Mouse (Mus musculus) olfactory bulb, adult 2 months (tissue): ENCODE measurements around the gene Klhl29. TPM values are rescaled to one million over a fixed set of nuclear protein-coding genes. Genes with fewer than 3 reads are reported as not detected.
A peak's percentile ranks its signal among the peaks of the same experiment; 100 is the strongest.

Source experiments
- H3K27ac ChIP-seq: fragments of 200-500 bp; 2 replicates; pipeline ENCODE4 v1.5.1; 2012; ENCODE audit warnings: low read depth, low read length; ENCODE audit not compliant: insufficient read depth
- H3K4me1 ChIP-seq: fragments of 200-500 bp; 2 replicates; pipeline ENCODE4 v1.6.1; 2012; ENCODE audit warnings: low read length; ENCODE audit not compliant: control insufficient read depth, insufficient read depth
- H3K4me3 ChIP-seq: fragments of 200-500 bp; 2 replicates; pipeline ENCODE4 v1.5.1; 2012; ENCODE audit warnings: mild to moderate bottlenecking, low read depth, low read length, moderate library complexity; ENCODE audit not compliant: insufficient read depth
- CTCF ChIP-seq: fragments of 200-500 bp; IDR thresholded peaks from 2 replicates; pipeline ENCODE4 v1.5.1; 2012; ENCODE audit warnings: low read depth, mild to moderate bottlenecking, low read length, moderate library complexity; ENCODE audit not compliant: insufficient read depth
- POLR2A ChIP-seq: fragments of 200-500 bp; IDR thresholded peaks from 2 replicates; pipeline ENCODE4 v1.6.1; 2012; ENCODE audit warnings: mild to moderate bottlenecking, low read depth, low read length, moderate library complexity; ENCODE audit not compliant: insufficient read depth
- WGBS: fragments of 180-500 bp; shearing (Covaris S2); methylation state at CpG from one replicate; pipeline ENCODE4 v1.1.7; 2018; 5-methylcytosine and 5-hydroxymethylcytosine counted together
- polyA plus RNA-seq: library from polyadenylated mRNA; stranded (reverse); fragments of >200 nt; gene quantifications from 2 replicates; pipeline ENCODE4 v1.2.4, GENCODE M21; 2012; ENCODE audit warnings: low replicate concordance; ENCODE audit not compliant: missing spikeins, insufficient read depth, insufficient read length

The Klhl29 gene
- polyA plus RNA-seq, 1 experiment: not detected

DNA sequence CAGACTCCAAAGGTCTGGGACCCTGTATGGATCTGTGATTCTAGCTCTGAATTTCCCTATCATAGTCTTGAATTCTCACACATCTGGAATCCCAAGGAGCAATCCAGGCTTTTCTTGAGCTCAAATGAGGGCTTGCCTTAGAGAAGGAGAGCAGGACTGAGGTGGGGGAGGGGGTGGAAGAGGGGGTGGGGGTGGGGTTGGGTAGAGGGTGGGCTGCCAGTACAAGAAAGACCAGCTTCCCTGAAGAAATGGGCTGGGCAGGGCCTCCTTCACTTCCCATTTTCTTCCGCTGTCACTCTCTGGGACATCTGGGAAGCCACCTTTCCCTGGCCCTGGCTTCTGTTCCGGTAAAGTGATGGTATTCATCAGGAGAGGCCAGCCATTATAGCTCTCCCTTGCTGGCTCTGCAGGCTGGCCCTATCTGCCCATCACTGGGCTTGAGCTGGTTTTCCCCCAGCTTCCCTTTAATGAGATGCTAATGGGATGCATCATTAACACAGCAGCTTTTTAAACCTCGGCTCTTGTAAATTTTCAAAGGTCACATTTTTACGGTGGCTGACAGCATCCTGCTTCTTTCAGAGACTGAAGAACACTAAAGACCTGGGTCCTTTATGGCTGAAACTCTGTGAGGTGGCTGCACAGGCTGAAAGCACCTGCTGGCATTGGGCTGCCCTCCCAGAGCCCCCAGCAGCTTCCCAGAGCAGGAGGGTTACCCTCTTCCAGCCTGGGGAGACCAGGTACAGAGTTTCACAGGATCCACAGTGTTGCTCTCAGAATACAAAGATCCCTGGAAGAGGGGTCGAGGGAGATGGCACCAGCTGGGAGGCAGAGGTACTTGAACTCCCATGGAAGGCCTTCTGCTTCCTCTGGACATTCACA lies 231.3 kb downstream of the Klhl29 start:
- H3K27ac ChIP-seq: no peak overlapping the region
- 35% methylated on average over 5 of the region's 5 CpGs for WGBS
- no peak overlapping the region for H3K4me3 ChIP-seq
- peaks cover 28% of the 10 kb centered on the region for H3K4me1 ChIP-seq
- no peak for TF ChIP-seq CTCF
- no peak for TF ChIP-seq POLR2A

DNA sequence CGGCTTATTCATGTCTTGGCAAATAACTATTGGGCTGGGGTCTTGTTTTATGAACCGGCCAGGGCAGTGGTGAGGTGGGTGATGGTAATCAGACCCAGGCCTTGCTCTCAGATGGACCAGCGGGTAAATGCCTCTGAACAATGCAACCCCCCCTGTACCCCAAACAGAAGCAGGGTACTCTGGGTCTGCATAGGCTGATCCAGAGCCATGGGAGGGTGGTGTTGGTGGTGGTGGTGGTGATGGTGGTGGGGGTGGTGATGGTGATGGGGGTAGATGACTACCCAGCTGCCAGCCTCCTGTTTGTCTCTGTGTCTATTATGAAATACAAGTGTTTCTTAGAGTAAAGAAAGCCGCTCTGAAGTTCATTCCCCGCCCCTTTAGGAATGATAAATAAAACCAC lies 232.3 kb downstream of the Klhl29 start:
- no peak overlapping the region for H3K4me3 ChIP-seq
- WGBS: 66% methylated on average over 5 of the region's 5 CpGs
- peaks cover 31% of the 10 kb centered on the region for H3K4me1 ChIP-seq
- TF ChIP-seq CTCF (no peak), POLR2A (no peak)
- no peak overlapping the region for H3K27ac ChIP-seq

DNA sequence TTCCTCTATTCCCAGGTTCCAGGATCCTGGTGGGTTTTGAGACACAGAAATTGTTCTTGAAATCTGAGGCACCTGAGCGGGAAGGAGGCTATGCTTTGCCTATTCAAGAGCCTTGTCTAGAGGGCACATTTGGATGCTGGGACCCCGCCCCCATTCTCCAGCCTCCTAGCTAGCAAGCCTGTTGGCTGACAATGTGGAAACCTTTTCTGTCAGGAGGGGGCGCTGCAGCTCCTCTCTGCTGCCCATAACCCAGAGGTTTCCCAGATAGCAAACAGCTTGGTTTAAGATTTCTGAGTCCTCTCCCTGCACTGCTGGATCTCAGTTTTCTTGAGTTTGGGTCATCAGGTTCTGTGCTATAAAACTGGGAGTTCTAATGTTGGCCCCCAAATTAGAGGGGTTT lies 232.7 kb downstream of the Klhl29 start:
- TF ChIP-seq CTCF (peak; percentile 68), POLR2A (no peak)
- 19% methylated on average over 3 of the region's 3 CpGs for WGBS
- no peak overlapping the region for H3K27ac ChIP-seq

DNA sequence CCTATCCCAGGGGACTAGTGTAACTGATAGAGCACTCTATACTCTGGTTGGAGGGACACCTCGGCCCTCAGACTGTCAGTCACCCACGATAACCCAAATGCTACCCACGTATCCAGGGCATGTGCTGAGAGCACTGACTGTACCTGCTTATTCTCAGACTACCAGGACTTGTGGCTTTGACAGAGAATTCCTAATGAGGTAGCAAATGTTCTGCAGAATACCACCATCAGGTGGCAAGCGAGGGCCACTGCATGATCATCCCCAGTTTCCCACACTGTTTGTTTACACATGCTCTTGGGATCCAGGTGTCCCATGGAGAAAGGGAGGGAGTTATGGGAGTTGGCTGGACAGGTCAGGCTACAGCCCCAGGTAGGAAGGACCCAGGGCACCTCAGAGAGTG lies 234.4 kb downstream of the Klhl29 start:
- no peak for TF ChIP-seq CTCF
- TF ChIP-seq POLR2A: no peak
- no peak overlapping the region for H3K27ac ChIP-seq
- 73% methylated on average over 4 of the region's 4 CpGs for WGBS

More for the DNA sequence above, 232.7 kb downstream of the Klhl29 start:
- H3K4me1 ChIP-seq: peaks cover 29% of the 10 kb centered on the region
- H3K4me3 ChIP-seq: no peak overlapping the region

DNA sequence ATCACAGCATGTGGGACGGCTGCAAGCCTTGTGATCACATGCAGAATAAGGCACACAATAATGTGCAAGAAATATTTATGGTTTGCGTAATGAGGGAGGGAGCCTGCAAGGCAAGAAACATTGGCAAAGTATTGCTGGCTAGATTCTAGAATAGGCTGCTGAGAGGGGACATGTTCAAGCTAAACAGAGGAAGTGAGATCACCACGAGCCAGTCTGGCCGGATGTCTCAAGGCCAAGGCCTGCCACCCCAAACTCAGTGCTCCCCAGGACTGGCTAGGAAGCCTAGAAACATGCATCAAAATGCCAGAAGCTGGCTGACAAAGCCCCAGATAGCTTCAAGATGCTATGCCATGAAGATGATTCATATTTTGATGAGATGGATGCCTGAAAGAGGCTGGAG lies 236.2 kb downstream of the Klhl29 start:
- H3K27ac ChIP-seq: no peak overlapping the region
- peaks cover 20% of the 10 kb centered on the region for H3K4me1 ChIP-seq
- 66% methylated on average over 4 of the region's 4 CpGs for WGBS
- no peak overlapping the region for H3K4me3 ChIP-seq
- no peak for TF ChIP-seq POLR2A

More for the DNA sequence above, 234.4 kb downstream of the Klhl29 start:
- Histone ChIP-seq H3K4me3 (no peak overlapping the region), H3K4me1 (peaks cover 25% of the 10 kb centered on the region)

- H3K4me1 ChIP-seq: peaks cover 5% of the 10 kb centered on the region; the same call in 1 of the 2 replicates
- H3K4me3 ChIP-seq: no peak overlapping the region
- H3K27ac ChIP-seq: no peak overlapping the region
- no peak for TF ChIP-seq POLR2A
- TF ChIP-seq CTCF: peak; percentile 49; the same call in 1 of the 2 replicates
- 55% methylated on average over 4 of the region's 4 CpGs for WGBS
Measured at GRCm38 (mm10) chr12:5136300-5136699, 239.2 kb downstream of the Klhl29 start.

GRCm38 (mm10) chr12:5129190-5129589 lies 246.3 kb downstream of the Klhl29 start:
- TF ChIP-seq POLR2A (no peak), CTCF (no peak)
- H3K27ac ChIP-seq: no peak overlapping the region
- H3K4me1 ChIP-seq: peaks cover 3% of the 10 kb centered on the region
- no peak overlapping the region for H3K4me3 ChIP-seq
- WGBS: 81% methylated on average over 4 of the region's 4 CpGs

GRCm38 (mm10) chr12:5125907-5126306 lies 249.6 kb downstream of the Klhl29 start:
- Histone ChIP-seq H3K4me3 (no peak overlapping the region), H3K4me1 (peaks cover 23% of the 10 kb centered on the region), H3K27ac (no peak overlapping the region)
- TF ChIP-seq POLR2A (no peak), CTCF (no peak)
- WGBS: 79% methylated on average over 7 of the region's 7 CpGs

DNA sequence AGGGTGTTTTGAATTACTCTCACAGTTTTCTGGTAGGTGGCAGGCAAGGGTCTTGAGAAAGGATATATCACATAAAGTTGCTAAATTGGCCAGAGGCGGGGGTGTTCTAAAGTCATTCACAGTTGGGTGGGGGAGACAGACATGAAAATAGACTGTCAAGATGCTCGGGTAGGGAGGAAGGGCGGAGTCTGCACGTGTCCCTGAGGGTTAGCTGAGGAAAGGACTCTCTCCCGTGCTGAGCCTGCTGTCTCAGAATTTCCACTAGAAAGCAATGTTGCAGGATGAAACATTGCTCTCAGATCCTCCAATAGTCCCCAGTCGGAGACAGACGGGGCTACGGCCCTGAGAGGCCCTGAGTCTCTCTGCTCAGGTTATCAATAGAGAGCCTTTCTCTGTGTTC lies 252.5 kb downstream of the Klhl29 start:
- Histone ChIP-seq H3K27ac (no peak overlapping the region), H3K4me1 (peaks cover 28% of the 10 kb centered on the region), H3K4me3 (no peak overlapping the region)
- 56% methylated on average over 8 of the region's 8 CpGs for WGBS
- TF ChIP-seq CTCF: no peak
- no peak for TF ChIP-seq POLR2A
